Mouse (Mus musculus) layer of hippocampus, adult 2 months (tissue): Measurements from ENCODE around the gene Parp8. TPM values are rescaled to one million over a fixed set of nuclear protein-coding genes. Genes with fewer than 3 reads are reported as not detected.
A peak's percentile ranks its signal among the peaks of the same experiment; 100 is the strongest.

Source experiments
- DNase-seq, 2 experiments: peaks; one replicate each; pipeline ENCODE4 v3.0.0; 2022; ENCODE audit warnings: low spot score in 2 of 2
- H3K27ac ChIP-seq: fragments of 200-600 bp; 2 replicates; pipeline ENCODE4 v1.8.1; 2022
- H3K4me3 ChIP-seq: fragments of 200-600 bp; 2 replicates; pipeline ENCODE4 v1.8.1; 2022; ENCODE audit warnings: mild to moderate bottlenecking
- CTCF ChIP-seq: fragments of 200-600 bp; conservative IDR thresholded peaks from 2 replicates; pipeline ENCODE4 v1.8.1; 2022; ENCODE audit warnings: antibody characterized with exemption, mild to moderate bottlenecking, moderate library complexity
- total RNA-seq, 2 experiments: library from RNA; stranded (reverse); gene quantifications; 2 replicates each; pipeline ENCODE4 v1.2.3; 2021

Parp8 gene
- total RNA-seq, 2 experiments from 2014 or later: 34.6 to 37.6 TPM

DNA sequence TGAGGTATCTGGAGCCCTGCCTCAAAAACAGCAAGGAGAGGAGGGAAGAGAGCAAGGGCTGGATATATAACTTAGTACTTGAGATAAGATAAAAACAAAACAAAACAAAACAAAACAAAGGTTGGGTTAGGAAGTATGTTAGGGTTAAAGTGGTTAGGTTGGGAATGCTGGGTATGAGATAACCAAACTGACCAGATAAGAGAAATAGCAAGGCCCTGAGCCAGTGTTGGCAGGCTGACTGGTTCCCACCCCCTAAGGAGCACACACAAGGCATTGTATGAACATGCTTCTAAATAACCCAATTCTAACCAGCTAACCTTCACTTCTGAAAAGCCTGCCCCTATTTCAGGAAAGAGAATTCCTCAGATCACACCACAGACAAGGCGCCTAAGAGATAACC, 7.1 kb upstream of the Parp8 start:
- TF ChIP-seq CTCF: no peak
- Histone ChIP-seq H3K27ac (no peak overlapping the region), H3K4me3 (no peak overlapping the region)
- DNase-seq: no peak

DNA sequence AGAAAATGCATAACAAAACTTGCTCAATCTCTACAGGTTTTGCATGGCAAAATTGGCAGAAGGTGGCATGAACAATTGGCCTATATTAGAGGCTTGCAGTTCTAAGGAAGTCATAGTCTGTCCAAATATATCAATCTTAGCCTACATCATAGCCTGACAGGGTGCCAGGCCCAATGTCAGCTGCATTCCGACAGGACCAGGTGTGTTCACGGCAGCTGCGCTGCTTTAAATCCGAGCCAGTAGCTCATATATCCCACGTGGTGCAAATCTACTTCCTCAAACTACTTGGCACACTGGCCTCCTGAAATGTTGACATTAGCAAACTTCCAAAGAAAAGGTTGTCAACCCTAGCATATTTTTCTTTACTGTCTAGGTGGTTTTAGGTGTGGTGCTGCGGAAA, 6.2 kb upstream of the Parp8 start:
- TF ChIP-seq CTCF: no peak
- Histone ChIP-seq H3K27ac (no peak overlapping the region), H3K4me3 (no peak overlapping the region)
- DNase-seq: no peak

DNA sequence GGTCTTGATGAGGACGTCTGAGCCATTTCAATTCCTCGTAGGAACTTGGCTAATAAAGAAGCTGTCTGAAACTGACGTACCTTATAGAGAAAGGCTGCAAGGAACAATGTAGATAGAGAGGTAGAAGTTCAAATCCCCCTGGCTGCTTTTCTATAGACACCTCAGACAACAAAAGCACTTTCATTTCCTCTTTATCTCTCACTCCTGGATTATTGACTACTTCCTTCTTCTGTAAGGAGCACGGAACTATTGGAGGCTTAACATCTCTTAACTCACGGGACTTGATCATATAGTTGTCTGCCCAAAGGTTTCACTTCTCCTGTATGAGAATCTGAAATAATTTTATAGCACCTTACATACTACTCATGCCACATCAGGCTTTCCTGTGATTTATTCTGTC, 2.9 kb upstream of the Parp8 start:
- no peak for DNase-seq
- Histone ChIP-seq H3K4me3 (no peak overlapping the region), H3K27ac (no peak overlapping the region)
- TF ChIP-seq CTCF: no peak

DNA sequence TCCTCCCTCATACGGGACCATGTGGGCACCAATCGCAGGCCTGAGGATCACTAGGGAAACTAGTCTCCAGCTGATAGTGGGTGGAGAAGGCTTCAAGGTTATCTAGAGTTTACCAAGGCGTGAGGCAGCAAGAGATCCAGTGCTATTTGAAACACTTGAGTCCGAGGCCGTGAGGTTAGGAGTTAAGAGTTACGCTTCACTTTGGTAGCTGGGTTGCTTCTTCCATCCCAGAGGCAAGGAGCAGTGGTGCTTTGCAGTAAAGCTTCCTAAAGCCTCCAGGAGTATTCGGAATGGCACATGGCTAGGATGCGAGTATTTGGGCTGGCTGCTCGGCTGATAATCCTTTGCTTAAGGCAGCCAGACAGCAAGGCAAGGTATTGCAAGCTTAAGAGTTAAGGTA, 2.0 kb upstream of the Parp8 start:
- H3K4me3 ChIP-seq: no peak overlapping the region
- DNase-seq: no peak
- H3K27ac ChIP-seq: no peak overlapping the region
- no peak for TF ChIP-seq CTCF

DNA sequence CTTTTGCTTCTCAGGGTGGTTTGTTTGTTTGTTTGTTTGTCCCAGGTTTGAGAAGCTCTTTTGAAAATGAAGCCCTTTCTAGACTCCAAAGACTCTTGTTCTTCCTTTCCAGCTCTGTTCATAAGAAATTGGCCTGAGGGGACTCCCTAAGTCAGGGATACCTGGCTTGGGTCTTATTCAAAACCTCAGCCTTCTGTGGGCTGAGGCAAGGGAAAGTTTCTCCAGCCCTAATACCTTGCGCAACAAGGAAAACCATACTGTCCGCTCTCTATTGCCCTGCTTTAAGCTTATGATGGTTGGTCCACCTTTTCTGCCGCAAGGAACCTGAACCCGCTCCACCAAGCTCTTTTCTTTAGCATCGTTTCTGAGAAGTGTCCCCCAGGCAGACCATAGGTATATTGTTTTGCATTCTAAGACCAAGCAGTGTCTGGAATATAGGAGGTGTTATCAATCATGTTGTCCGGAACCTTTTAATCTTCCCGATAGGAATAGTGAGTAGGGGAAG, 991 bp upstream of the Parp8 start:
- H3K4me3 ChIP-seq: peak overlapping the region; percentile 94; the same call in 1 of the 2 replicates
- no peak for DNase-seq

DNA sequence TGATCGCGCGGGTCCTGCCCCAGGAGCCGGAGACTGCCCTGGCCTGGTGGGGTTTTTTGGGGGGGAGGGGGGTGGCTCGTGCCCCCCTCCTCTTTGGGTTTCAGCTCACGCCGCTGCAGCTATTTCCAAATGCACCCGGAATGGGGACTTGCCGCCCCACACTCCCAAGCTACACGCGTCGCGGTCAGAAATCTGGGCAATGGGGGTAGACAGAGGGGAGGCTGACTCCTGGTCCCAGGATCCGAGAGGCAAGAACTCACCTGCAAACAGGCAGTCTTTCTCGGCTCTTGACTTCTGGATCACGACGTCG, 466 bp downstream of the Parp8 start:
- TF ChIP-seq CTCF: no peak
- Histone ChIP-seq H3K27ac (peak overlapping the region; percentile 94), H3K4me3 (peak overlapping the region; percentile 94)
- DNase-seq: no peak

More for the DNA sequence above, 991 bp upstream of the Parp8 start:
- no peak for TF ChIP-seq CTCF
- H3K27ac ChIP-seq: peak overlapping the region; percentile 94; the same call in 1 of the 2 replicates

DNA sequence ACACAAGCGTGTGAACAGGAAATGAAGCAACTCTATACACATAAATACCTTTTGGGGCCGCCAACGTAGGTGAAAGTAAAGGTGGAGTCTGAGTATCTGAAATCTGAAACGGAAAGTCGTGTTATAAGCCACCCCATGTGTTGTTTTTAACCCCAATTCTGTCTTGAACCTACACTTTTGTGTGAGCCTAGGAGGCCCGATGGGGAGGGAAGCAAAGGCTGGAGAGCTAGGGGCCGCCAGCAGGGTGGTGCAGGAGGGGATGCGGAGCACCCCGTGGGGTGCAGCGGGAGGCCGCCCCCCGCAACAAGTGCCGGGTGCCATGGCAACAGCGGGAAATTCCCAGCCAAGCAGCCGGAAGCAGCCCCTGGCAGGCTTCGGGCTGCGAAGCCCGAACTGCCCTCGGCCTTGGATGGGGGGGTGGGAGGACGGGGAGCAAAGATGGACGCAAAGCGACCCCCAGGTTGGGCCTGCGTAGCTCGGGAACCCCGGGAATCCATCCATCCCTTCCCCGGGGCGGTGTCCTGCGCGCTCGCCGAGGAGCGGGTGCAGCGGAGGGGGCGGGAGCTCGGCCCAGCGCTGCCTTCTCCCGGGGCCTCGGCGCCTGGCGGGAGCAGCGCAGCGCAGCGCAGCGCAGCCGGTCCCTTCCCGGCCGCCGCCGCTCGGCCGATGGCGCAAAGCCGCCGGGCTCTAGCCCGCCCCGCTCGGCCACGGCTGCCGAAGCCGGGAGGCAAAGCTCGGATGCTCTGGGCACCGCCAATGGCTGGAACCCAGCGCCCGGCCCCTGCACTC, 1.0 kb downstream of the Parp8 start:
- Histone ChIP-seq H3K4me3 (peak overlapping the region; percentile 94), H3K27ac (peak overlapping the region; percentile 94)
- TF ChIP-seq CTCF: peak; percentile 29
- DNase-seq: peak; percentile 50 to 63

DNA sequence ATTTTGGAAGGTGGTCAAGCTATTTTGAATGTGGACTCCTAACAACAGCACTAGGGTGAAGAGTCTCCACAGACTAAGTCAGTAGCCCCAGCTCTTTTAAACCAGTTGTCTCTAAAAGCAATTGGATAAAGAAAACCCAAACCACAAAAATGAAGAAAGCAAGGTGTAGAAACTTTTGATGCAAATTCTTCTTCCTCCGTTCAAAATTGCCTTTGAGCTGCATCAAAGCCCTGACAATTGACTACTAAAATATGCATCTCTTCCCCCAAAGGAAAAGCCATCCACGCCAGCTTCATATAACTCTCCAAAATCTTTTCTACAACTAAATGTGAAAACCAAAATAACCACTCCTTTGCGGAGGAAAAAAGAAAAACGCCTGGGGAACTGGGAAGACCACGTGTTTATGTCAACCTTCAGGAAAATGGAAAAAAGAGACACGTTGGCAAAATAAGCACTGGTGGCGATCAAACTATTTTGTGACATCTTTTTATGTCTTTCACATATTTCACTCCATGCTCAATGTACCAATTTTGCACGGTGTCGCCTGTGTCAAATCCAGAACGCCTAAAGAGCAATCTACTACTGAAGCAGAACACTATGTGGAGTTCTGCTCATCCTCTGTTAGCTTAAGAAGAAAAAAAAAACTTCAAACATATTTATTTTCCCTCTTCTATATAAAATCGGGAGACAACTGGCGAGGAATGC, 1.8 kb downstream of the Parp8 start:
- no peak for DNase-seq
- Histone ChIP-seq H3K27ac (peak overlapping the region; percentile 94), H3K4me3 (peak overlapping the region; percentile 94)
- no peak for TF ChIP-seq CTCF

DNA sequence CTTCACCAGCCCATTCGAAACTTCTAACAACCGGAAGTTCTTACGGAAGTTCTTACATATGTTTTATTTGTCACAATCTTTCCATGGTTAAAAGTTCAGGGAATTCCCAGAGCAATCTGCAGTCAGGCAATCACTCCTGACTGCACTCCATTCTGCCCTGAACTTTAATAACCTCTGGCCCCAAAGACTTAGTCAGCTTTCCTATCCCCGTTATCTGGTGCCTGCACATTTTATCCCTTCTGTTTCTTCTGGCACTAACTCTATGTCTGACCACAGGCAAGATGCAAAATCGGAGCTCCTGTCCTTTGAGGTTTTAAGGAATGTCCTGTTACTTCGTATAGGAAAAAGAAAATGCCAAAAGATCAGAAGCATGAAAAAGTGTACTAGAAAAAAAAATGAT, 4.7 kb downstream of the Parp8 start:
- Histone ChIP-seq H3K4me3 (no peak overlapping the region), H3K27ac (no peak overlapping the region)
- no peak for DNase-seq
- TF ChIP-seq CTCF: no peak

DNA sequence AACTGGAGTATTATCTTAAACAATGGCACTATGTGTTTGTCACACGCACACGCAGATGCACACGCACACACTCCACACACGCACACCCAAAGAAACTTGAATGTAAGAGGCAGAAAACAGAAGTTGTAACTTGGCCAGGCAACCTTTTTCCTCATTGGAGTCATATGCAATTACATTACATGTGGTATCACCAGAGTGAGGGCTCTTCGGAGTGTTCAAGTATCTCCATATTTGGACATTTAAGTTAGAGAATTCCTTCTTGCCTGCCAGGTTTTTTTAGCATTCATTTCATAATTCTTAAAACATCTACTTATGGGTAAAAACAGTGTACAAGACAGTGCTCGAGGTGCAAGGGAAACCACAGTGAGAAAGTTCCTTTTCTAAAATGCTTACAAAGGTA, 6.7 kb downstream of the Parp8 start:
- Histone ChIP-seq H3K27ac (no peak overlapping the region), H3K4me3 (no peak overlapping the region)
- no peak for TF ChIP-seq CTCF
- DNase-seq: no peak

DNA sequence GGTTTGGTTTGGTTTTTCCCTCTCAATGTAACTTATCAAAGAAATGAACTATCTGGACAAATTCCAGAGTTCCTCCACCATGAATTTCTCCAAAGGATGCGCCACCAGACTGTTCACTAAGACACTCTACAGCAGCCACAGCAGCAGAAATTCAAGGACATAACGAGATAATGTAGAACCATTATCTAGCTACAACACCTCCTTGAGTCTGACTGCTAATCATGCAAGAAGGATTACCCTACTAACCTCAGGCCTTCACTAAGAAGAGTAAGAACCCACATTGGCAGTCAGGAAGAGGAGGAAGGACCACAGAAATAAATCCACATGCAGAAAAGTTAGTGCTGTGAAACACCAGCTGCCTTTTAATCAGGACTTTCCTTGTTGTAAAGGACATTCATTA, 11.8 kb downstream of the Parp8 start:
- Histone ChIP-seq H3K4me3 (no peak overlapping the region), H3K27ac (no peak overlapping the region)
- no peak for TF ChIP-seq CTCF
- DNase-seq: no peak

DNA sequence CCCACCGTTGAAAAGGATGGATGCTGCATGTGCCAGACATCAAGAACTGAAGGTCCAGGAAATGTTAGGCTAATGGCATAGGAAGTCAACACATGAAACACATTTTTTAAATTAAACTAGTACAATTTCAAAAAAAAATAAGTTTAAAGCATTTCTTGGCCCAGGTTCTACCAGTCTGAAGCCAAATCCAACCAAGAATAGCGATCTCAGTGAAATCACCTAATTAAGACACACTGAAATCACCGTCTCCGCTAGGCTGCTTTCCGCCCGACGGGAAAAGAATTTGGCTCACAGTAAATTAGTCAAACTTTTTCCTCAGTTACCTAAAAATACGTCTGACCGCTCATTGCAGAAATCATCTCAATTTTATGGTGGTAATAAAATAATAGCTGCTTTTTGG, 13.3 kb downstream of the Parp8 start:
- Histone ChIP-seq H3K4me3 (no peak overlapping the region), H3K27ac (no peak overlapping the region)
- no peak for TF ChIP-seq CTCF
- DNase-seq: no peak

DNA sequence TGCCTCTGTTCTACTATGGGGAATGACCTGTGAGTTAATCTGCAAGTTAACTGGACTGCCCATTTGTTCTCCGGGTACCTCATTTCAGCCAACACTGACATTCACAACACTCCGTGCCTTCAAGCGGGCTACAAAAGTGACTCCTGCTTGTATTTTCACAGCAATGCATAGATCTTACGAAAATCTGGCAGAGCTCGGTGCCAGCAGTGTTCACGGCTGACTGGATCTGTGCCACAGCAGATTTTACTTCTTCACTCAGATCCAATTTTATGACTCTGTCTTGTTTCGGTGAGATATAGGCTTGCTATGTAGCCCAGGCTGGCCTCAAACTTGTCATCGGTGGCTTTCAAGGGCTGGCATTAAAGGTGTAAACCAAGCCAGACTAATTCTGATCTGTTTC, 15.2 kb downstream of the Parp8 start:
- H3K4me3 ChIP-seq: peak overlapping the region; percentile 28
- no peak for TF ChIP-seq CTCF
- 0 out of 2 replicates have a peak overlapping the region, but pooled peaks have one; percentile 8 for H3K27ac ChIP-seq
- DNase-seq: peak in 1 of 2 experiments; percentile 24
